Mouse (Mus musculus): ENCODE measurements at regions not wholly inside any gene's neighbourhood (a gene's known extent, or its start where the extent isn't known, plus 50 kb on each side); places are given as distances from the start of the nearest gene placed in this dataset.

DNA sequence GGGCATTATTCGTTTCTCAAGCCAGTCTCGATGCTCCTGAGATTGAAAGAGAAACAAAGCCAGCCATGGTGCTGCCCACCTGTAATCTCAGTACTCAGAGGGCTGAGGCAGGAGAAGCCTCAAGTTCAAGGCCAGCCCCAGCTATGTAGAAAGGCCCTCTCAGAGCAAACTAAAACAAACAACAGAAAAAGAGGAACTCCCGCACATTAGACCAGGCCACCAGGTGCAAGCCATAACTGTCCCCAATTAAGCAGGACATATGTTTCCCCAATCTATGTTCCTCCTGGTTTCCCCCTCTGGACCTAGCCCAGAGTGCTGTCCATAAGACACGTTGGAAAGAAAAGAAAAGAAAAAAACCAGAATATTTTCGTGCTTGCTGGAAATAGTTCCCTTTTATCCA is 142.5 kb downstream of the Cdc5l start:
- no peak for DNase-seq (ENCODE audit: low spot score in 2 of 2)

DNA sequence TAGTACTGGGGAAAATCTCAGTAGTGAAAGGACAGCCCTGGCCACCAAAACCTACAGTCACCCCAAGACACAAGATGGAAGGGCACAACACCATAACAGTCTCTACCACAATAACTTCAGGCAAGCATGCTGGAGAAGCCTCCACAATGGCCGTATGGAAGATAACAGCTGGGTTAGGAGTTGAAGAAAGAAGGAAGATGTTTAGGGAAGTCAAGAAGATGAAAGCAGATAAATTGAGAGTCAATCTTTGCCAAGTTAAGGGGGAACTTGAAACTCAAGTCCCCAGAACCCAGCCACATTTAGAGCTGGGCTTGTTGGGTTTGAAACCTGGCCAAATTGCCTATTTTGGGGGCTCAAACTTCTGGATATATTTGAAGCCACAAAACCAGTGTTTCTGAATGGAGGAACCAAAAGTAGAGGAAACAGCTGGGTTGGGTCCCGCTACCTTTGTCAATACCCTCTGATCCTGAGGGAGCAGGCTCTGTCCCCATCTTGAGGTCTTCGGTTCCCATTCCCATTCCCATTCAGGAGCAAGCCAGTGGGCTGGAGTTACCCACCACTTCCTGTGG is 147.8 kb downstream of the Cdc5l start:
- no peak for DNase-seq (ENCODE audit: low spot score in 2 of 2)

DNA sequence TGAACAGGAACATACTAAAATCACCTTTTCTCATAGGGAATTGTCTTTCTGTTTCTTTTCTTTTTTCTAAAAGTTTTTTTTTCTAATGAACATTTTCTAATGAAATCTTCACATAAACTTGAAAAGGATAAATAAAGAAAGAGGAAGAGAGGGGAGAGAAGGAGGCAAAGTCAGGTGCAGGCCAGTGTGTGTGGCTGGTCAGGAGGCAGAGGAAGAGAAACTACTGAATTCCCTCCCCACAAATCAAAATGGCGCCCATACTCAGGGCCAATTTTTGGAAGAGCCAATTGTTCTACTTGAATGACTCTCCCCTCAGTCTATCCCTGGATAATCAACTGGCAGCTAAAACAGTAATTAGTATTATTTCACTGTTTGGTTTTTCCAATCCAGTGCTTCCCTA is 152.0 kb downstream of the Cdc5l start:
- DNase-seq (ENCODE audit: low spot score in 2 of 2), result no peak

DNA sequence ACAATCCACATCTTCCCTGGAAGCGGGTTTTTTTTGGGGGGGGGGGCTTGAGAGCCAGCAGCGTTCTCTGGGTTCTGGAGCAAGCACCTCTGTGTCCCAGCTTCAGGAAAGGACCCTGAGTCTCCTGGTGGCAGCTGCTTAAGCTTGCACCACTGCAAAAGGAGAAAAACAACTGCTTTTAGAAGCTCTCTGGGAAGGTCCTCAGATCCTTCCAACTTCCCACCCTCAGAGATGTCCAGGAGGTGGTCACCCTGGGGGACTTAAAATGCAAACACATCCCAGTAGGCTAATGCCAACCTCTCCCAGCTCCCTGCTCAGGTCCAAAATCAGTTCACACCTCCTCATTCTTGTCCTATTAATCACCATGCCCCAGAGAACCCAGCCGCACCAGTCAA is 153.7 kb downstream of the Cdc5l start:
- DNase-seq (ENCODE audit: low spot score in 2 of 2), result no peak

DNA sequence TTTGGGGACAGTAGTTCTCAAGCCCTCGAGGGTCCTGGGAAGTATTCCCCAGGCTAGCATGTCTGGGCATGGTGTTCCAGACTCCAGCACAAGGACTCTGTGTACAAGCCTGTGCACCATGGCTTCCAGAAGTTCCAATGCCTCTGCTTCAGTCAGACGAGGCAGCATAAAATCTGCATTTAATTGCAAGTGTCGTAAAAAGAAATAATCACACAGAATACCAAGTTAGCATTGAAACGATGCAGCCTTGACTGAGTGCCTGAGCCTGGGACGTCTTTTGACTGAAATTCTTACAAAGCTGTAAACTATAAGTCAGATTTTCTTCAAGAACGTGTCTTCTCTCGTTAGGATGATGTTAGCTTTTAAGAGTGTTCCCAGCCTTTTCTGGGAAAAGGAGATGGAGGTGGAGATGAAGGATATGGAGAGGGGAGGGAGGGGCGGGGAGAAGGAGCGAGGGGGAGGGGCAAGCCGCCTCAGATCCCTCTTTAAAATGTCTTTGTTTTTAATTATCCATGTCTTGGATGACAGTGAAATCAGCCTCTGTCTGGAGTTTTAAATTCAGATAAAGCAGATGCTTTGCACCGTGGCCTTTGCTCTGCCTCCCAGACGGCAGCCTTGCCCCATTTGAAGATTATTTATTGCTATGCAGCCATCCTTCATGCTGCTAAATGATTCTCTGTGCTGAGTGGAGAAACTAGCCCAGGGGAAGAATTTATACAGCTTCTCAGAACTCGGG is 154.3 kb downstream of the Cdc5l start:
- DNase-seq (ENCODE audit: low spot score in 2 of 2), result no peak

DNA sequence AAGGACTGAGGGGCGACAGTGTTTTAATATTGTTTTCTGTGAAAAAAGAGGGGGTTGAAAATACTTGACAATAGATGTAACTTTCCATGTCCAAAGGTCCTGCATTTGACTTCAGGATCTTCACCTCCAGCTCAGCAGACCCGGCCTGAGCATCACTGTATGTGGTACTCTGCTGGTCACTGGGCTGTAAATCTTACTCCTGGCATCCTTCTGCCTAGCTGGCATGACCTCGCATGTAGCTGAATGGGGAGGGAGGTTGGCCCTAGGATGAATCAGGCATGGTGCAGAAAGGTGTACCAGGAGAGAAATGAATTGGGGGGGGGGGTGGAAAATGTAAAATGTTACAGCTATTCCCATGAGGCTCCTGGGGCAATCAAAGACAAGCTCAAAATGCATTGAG is 156.0 kb downstream of the Cdc5l start:
- no peak for DNase-seq (ENCODE audit: low spot score in 2 of 2)

DNA sequence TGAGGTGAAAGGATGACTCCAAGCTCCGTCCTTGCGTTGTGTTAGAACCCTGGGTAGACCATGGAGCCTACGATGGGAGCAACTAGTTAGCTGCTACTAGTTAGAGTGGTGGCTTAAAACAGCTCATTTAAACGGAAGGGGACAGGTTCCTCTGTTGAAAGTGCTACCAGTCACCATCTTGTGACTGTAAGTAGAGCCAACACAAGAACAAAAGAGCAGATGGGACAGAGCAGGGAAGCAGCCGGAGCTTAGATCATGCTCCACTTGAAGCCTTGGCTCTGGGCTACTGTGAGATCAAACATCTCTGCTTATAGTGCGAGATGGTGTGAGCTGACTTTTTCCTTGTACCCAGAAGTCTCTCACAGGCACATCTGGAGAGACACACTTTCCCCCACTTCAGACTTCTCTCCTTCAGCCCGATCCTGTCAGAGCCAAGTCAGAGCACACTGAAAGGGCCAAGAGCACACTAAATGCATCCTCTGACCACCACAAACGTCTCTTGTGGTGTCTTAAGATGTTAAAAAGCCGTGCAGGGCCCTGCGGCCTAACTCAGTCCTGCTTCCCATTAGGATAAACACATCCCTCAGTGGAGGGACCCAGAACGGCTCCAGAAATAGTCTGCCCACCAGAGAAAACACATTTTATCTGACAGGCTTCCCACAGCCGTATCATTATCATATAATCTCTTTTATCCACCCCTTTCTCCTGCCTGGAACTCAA is 156.7 kb downstream of the Cdc5l start:
- no peak for DNase-seq (ENCODE audit: low spot score in 2 of 2)

DNA sequence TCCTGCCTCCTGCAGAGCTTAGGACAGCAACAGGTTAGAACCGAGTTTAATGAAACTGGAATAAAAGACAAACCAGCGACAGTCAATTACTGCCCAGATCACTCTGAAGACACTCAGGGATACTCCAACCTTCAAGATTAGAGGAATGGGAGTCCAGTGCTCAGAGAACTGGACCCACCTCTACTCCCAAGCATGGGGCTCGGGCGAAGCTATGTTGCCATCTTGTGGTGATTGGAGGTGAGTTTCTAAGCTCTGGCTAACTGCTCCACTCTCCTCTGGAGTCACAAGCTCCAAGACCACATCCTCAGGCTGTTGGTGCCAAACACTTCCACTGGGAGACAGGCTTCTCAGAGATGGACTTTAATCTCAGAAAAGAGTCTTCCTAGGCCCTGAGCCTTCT is 158.6 kb downstream of the Cdc5l start:
- DNase-seq (ENCODE audit: low spot score in 2 of 2), result no peak

DNA sequence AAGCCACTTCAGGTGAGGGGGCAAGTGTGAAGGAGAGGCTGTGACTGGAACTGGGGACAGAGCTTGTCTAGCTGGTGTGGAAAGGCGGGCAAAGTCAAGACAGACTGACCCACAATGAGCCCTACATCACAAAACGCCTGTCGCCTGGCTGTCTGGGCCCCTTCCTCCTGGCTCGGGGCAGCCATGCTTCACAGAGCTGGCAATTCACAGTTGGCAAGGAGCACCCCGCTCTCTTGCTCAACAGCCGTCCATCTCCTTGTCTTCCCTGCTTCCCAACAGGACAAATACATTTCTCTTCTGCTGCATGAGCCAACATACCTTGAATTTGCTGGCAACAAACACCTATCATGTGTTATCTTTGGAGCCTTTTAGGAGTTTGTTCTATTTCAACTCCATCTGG is 166.8 kb downstream of the Cdc5l start:
- DNase-seq (ENCODE audit: low spot score in 2 of 2), result no peak

DNA sequence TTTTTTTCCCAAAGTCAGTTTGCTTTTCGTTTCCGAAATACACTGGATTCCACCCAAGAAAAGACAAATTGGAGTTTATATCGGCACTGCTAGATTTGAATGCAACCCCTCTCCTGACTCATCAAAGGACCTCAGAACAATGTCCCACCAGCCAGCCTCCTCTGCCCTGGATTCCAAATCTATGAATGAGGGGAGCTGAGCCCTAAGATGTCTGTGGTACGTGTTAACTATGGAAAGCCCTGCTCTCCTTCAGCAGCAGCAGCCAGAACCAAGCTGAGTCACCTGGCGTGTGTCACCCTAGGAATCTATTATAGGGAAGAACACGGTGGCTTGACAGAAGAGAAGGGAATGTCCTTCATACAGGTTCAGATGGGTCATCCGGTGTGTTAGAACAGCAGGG is 167.9 kb downstream of the Cdc5l start:
- no peak for DNase-seq (ENCODE audit: low spot score in 2 of 2)

DNA sequence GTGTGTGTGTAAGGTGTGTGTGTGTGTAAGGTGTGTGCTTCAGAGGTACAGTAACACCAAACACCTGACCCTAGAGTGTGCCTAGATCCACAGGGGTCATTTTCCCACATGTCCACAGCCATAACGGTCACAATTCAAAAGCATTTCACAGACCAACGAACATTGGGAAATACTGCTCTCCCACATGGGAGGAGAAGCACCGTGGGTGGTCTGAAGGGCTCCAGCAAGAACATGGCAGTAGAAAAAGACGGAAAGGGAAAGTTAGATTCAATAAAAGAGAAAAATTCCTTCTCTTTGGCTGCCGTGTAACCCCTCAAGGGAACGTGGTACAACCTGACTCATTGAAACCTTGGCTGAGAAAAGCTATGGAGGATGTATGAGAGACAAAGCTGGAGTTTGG is 169.1 kb downstream of the Cdc5l start:
- DNase-seq (ENCODE audit: low spot score in 2 of 2), result no peak

DNA sequence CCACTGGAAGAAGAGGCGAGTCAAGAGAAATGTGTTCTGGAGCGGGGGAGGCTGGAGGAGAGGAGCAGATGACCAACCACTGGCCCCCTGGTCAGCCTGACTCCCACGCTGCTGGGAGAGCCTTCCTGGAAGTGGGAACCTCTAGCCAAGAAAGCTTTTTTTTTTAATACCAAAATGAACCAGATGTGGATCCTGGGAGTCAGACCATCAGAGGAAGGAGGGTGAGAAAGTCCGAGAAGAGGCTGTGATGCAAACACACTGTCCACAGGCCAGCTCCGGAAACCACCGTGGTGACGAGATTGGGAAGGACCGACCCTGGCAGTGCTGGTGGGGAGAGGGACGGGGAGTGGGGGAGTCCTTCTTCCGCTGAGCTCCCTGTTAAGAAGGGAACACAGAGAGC is 173.1 kb downstream of the Cdc5l start:
- no peak for DNase-seq (ENCODE audit: low spot score in 2 of 2)

DNA sequence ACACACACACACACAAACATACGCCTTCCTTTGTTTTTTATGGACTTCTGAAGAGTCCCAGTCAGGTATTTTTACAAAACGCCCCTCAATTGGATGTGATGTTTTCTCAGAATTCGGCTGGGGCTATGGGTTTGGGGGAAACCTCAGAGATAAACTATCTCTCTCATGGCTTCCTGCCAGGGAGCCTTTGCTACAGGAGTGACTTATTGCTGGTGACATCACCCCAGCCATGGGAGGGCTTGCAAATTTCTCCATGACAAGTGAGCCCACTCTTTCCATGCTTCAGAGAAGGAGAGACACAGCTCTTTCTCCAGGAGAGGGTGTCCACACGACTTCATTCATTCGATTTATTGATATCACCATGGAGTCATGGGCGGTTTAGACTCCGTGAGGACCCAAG is 175.5 kb downstream of the Cdc5l start:
- no peak for DNase-seq (ENCODE audit: low spot score in 2 of 2)

DNA sequence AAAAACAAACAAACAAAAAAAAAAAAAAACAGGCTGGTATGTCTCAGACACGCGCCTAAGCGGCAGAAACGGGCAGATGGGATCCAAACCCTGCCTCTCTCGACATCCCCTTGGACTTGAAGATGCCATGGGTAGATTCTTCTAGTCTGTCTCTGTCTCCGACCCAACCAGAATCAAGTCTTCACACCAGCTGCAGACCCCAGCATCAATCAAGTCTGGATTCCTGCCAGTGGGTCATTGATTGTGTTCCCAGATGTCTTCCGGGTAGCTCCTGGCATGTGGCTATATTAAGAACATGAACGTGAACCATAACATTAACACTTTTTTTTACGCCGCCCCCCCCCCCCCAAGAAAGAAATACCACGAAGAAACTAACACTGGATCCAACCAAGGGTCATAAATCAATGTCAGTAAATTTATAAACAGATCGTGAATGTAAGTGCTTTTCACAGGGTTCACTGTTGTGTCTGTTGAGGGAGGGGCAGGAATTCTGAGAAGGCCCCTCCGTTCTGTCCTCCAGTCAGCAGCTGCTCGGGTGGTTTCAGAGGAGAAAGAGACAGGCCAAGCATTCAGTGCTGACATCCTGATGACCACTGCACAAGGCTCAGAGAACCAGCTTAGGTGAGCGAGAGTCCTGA is 180.8 kb downstream of the Cdc5l start:
- DNase-seq (ENCODE audit: low spot score in 2 of 2), result no peak

DNA sequence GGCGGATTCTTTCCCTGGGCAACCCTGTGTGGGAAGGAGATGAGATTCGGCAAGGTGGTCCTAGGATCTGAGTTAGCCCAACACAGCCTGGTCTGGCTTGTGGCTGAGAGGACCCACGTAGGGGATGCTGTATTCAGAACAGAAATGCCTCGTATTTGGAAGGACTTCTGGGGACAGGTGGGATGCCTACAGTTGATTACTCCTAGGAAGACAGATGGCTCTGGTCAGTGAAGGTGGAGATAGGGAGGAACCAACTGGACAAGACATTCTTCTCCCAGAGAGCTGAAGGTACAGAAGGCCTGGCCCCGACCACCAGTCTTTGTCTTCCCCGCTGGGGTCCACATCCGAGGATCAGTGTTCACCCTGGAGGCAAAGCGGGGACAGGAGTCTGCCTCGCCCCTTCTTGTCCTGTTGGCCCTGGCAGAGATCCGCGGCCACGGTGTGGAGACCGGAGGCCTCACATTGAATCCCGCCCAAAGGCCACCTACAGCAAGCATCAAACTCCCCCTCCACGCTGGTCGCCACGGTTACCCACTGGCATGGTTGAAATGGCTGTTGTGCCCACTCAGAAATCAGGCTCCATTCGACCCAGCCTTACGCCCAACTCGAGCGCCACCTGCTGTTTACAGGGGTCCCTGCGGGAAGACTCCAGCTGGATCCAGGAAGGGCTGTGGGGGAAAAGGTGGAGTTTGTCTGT is 182.4 kb downstream of the Cdc5l start:
- DNase-seq (ENCODE audit: low spot score in 2 of 2), result peak; percentile 8 to 34

DNA sequence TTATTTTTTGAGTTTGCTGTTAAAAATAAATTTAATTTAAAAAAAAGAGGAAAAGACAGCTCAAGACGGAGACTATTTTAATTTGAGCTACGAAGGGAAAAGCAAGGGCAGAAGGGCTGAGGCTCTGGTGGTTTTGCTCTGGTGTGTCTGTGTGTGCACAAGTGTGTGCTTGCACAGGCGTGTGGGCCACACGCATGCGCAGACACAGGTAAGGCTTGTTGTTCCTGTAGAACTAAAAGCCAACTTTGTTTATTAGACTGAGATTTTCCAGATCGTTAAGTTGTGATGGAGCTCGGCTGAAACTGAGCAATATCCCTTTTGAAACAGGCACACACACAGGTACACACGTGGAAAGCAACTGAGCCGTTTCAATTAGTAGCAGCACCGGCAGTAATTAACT is 183.1 kb downstream of the Cdc5l start:
- no peak for DNase-seq (ENCODE audit: low spot score in 2 of 2)

DNA sequence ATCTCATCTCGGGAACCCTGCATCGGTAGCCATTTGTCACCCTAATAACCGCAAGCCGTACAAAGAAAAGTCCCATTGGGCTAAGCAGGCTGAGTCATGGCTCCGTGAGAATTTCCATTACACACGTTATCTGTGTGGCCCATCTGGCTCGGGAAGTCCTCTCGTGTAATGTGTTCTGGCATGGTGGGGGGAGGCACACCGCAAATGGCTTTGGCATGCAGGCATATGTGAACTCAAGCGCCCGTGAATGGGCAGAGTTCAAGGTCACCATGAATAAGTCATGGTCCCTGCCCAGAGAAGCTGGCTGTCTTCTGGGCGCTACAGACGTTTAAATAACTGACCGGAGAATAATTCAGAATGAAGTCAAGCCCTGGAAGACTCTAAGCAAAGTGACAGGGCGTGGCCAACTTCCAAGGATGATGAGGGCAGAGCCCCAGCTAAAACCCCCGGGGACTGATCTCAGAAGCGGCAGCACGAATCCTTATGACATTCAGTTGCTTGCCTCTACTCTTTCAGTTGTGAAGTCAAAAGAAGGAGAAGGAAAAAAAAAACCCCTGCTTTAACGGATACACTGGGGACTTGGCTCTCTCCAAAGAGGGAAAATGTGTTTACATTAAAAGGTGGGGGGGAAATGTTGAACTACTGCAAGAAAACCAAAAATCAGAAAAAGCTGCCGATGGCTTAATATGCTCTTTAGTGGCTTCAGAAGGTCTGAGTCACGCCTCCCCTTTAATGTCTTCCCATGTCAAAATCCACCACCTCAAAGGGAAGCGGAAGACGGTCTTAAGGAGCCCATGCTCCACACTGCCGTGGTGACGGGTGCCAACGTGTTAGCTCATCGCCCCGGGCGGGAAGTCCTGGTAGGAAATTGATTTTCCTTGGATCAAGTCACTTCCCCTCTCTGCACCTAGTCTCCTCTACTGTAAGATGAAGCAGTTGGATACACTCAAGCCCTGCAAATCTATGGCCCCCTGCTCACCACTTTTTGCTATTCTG is 186.1 kb downstream of the Cdc5l start:
- DNase-seq (ENCODE audit: low spot score in 2 of 2), result no peak

DNA sequence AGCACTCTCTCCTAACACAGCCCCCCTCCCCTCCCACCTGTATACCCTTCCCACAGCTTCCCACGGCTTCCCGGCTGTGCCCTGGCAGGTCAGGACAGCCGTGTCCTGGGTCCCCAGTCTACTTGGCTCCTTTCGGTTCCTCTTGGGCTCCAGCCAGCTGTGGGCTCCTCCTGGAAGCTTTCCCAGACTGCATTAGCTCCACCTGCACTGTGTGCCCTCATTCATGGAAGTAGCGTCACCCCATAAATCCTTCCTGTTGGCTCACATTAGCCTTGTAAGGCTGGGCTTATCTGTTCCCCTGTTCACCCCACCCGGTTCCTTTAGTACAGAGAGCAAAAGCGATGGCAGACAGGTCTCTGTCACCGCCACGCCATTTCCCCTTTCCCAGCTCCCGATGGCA is 188.7 kb downstream of the Cdc5l start:
- no peak for DNase-seq (ENCODE audit: low spot score in 2 of 2)

DNA sequence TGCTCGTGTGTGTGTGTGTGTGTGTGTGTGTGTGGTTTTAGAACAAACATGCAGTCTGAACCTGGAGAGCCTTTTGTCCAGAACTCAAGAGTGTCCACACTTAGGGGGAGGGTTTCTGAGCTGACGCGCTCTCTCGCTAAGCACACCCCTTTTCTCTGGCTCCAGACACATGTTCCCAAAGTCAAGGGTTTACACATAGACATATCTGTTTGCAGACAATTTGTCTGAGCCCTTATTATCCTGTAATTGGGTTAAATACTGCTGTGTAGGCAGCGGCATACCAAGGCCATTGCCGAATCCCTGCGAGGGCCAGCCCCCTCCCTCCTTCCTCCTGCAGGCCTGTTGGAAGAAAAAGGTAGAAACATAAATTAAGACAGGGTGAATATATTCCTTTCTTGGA is 190.4 kb downstream of the Cdc5l start:
- no peak for DNase-seq (ENCODE audit: low spot score in 2 of 2)

DNA sequence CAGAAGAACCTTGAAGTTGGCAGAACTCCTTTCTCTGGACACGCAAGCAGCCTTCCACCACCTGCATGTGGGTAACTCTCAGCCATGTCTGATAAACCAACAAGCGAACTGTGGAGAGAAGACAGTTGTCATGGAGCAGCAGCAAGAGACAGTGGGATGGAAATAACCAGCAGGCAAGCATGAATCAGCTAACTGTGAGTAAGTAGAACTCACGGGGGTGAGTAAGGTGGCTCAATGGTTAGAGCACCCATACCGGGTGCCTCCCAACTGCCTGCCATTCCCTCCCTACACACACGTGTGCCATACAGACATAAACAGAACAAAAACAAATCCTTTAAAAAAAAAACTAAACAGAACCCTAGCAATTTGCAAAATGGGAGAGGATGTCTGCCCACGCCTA is 191.5 kb downstream of the Cdc5l start:
- no peak for DNase-seq (ENCODE audit: low spot score in 2 of 2)

Data from gastrocnemius, adult 8-10 months (tissue).